Mouse (Mus musculus) liver, adult 2 months (tissue): ENCODE data around the gene Pdcd1. TPM values are rescaled to one million over a fixed set of nuclear protein-coding genes. Genes with fewer than 3 reads are reported as not detected.

Experiments used
- DNase-seq: peaks from one replicate; pipeline ENCODE4 v3.0.0-alpha.2; 2011; ENCODE audit warnings: low read depth, low spot score; ENCODE audit errors: extremely low read depth
- H3K27ac ChIP-seq: fragments of 200-500 bp; replicated peaks from 2 replicates; pipeline ENCODE4 v1.5.1; 2012; ENCODE audit warnings: low read depth, mild to moderate bottlenecking, control low read depth, inconsistent platforms, low read length; ENCODE audit not compliant: insufficient read depth
- H3K27me3 ChIP-seq: fragments of 200-500 bp; 2 replicates; pipeline ENCODE4 v1.6.1; 2012; ENCODE audit warnings: mild to moderate bottlenecking, moderate library complexity, low read length, inconsistent platforms; ENCODE audit not compliant: control insufficient read depth, insufficient read depth
- H3K36me3 ChIP-seq: fragments of 200-500 bp; 2 replicates; pipeline ENCODE4 v1.6.1; 2012; ENCODE audit warnings: low read length, inconsistent platforms; ENCODE audit not compliant: control insufficient read depth, insufficient read depth
- H3K4me1 ChIP-seq: fragments of 200-500 bp; 2 replicates; pipeline ENCODE4 v1.6.1; 2011; ENCODE audit warnings: low read length; ENCODE audit not compliant: control insufficient read depth, insufficient read depth
- H3K4me3 ChIP-seq: fragments of 200-500 bp; 2 replicates; pipeline ENCODE4 v1.5.1; 2011; ENCODE audit warnings: low read depth, mild to moderate bottlenecking, control low read depth, low read length, moderate library complexity; ENCODE audit not compliant: insufficient read depth
- H3K79me2 ChIP-seq: fragments of 200-500 bp; 2 replicates; pipeline ENCODE4 v1.6.1; 2012; ENCODE audit warnings: inconsistent platforms, mild to moderate bottlenecking, low read length, moderate library complexity; ENCODE audit not compliant: control insufficient read depth, insufficient read depth
- H3K9ac ChIP-seq: fragments of 200-500 bp; 2 replicates; pipeline ENCODE4 v1.6.1; 2012; ENCODE audit warnings: low read depth, mild to moderate bottlenecking, control low read depth, inconsistent platforms, low read length
- CTCF ChIP-seq: fragments of 200-500 bp; IDR thresholded peaks from 2 replicates; pipeline ENCODE4 v1.5.1; 2011; ENCODE audit warnings: low read depth, low read length, control low read depth
- POLR2A ChIP-seq: fragments of 200-500 bp; IDR thresholded peaks from 2 replicates; pipeline ENCODE4 v1.6.1; 2011; ENCODE audit warnings: low read length, control low read depth; ENCODE audit not compliant: insufficient read depth; ENCODE audit errors: extremely low read depth
- WGBS: fragments of 180-500 bp; shearing (Covaris S2); methylation state at CpG from one replicate; pipeline ENCODE4 v1.1.7; 2018; 5-methylcytosine and 5-hydroxymethylcytosine counted together
- polyA plus RNA-seq: library from polyadenylated mRNA; depleted of rRNA; stranded (reverse); fragments of >200 nt; gene quantifications from 2 replicates; pipeline ENCODE4 v1.2.3, GENCODE M21; 2012
- total RNA-seq: library from RNA; depleted of rRNA; stranded (reverse); fragments of >200 nt; gene quantifications from 2 replicates; pipeline ENCODE4 v1.2.3, GENCODE M21; 2014

Gene Pdcd1
- total and polyA plus RNA-seq, 2 experiments: 0.09 TPM; not detected in 1

DNA sequence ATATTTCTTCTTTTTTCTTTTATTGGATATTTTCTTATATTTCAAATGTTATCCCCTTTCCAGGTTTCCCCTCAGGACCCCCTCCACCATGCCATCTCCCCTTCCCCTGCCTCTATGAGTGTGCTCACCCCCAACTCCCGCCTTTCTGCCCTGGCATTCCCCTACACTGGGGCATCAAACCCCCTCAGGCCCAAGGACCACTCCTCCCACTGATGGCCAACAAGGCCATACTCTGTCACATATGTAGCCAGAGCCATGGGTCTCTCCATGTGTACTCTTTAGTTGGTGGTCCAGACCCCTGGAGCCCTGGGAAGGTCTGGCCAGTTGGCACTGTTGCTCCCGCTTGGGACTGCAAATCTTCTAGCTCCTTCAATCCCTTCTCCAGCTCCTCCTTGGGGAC, 5.0 kb upstream of the Pdcd1 start:
- no peak overlapping the region for H3K9ac ChIP-seq
- H3K36me3 ChIP-seq: no peaks in the 10 kb centered on the region
- no peaks in the 10 kb centered on the region for H3K79me2 ChIP-seq
- no peak for DNase-seq
- TF ChIP-seq POLR2A: no peak
- no peak for TF ChIP-seq CTCF
- H3K4me1 ChIP-seq: no peaks in the 10 kb centered on the region
- H3K27me3 ChIP-seq: no peaks in the 10 kb centered on the region
- H3K27ac ChIP-seq: no peak overlapping the region
- 82% methylated on average over 2 of the region's 2 CpGs for WGBS
- no peak overlapping the region for H3K4me3 ChIP-seq

DNA sequence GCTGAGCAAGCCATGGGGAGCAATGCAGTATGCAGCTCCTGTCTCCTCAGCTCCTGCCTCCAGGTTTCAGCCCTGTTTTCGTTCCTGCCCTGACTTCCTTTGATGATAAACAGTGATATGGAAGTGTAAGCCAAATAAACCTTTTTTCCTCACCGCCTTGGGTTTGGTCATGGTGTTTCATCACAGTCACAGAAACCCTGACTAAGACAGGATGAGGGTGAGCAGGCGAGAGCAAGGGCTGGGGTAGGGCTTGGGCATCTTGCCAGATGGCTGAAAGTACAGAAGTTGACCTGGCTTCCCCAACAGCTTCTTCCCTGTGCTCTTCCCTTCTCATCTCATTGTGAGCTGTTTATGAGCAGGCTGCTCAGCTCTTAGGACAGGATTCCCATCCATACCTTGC, 3.6 kb upstream of the Pdcd1 start:
- DNase-seq: no peak
- TF ChIP-seq CTCF (no peak), POLR2A (no peak)
- Histone ChIP-seq H3K79me2 (no peaks in the 10 kb centered on the region), H3K4me1 (no peaks in the 10 kb centered on the region), H3K4me3 (no peak overlapping the region), H3K27ac (no peak overlapping the region), H3K36me3 (no peaks in the 10 kb centered on the region), H3K9ac (no peak overlapping the region), H3K27me3 (no peaks in the 10 kb centered on the region)
- 31% methylated on average over 3 of the region's 3 CpGs for WGBS

DNA sequence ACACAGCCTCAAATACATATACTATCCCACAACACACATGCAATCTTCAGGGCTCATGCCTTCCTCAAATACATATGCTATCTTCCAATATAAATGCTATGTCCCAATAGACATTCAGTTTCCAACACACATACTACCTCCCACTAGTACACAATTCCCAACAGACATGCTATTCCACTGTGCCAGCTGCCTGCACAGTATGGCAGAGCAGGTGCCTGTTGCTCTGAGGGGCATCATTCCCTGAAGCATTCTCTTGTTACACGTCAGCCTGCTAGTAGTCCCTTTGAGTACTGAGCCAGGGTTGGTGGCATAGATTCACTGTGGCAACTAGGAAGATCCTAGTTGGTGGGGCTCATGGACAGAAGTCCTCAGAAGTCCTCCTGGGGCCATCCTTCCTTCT, 2.1 kb upstream of the Pdcd1 start:
- H3K27ac ChIP-seq: no peak overlapping the region
- H3K9ac ChIP-seq: no peak overlapping the region
- DNase-seq: no peak
- no peaks in the 10 kb centered on the region for H3K79me2 ChIP-seq
- TF ChIP-seq POLR2A (no peak), CTCF (no peak)
- H3K4me3 ChIP-seq: no peak overlapping the region
- H3K27me3 ChIP-seq: no peaks in the 10 kb centered on the region
- H3K36me3 ChIP-seq: no peaks in the 10 kb centered on the region
- H3K4me1 ChIP-seq: no peaks in the 10 kb centered on the region
- WGBS: 76% methylated on average over 1 of the region's 1 CpGs

DNA sequence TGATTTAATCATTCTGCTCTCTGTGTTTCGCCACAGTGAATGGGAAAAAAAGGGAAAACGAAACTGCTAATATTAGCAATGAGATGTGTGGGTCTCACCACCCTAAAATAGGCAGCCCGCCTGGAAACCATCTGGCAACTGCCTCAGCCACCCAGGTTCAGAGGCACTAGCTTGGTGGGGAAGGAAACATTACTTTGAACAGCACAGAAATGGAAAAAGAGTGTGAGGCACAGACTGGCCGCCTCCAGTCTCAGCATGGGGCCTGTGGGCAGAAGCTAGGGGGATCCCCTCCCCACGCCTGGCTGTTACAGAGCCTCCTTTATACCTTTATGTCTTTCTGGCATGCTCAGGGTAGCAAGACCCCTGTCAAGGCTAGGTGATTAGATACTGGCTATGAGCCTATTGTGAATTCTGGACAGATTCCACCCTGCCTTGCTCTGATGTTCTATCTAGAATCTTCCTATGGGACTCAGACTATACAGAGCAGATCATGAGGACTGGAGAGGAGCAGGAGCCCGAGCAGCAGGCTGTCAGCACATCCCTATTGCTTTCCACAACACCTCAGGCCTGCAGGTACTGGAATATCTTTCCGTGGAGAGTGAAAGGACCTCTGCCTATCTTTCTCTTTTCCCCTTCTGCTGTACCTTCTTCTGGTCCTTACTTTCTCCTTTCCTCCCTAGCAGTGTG, 1.3 kb upstream of the Pdcd1 start:
- no peak for TF ChIP-seq POLR2A
- no peak for TF ChIP-seq CTCF
- Histone ChIP-seq H3K4me1 (no peaks in the 10 kb centered on the region), H3K27me3 (no peaks in the 10 kb centered on the region), H3K27ac (no peak overlapping the region), H3K79me2 (no peaks in the 10 kb centered on the region), H3K4me3 (no peak overlapping the region), H3K36me3 (no peaks in the 10 kb centered on the region), H3K9ac (no peak overlapping the region)
- DNase-seq: no peak
- 75% methylated on average over 7 of the region's 7 CpGs for WGBS

DNA sequence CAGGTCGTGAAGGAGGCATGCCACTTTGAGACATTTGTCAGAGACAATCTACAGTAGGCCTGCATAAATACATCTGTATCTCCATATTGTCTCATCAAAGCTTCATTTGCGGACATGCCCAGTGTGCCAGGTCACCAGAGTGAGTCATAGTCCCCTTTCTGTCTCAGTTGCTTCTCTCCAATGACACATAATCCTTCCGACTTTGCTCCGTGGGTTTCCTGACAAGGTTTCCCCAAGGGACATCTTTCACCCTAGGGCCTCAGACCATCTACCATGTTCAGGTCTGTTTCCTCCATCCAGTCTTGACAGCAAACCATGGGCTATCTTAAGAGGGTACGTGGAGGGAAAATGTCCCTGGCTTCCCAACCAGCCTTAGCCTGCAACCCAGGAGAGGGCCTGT, 1.2 kb downstream of the Pdcd1 start:
- WGBS: 83% methylated on average over 5 of the region's 5 CpGs
- TF ChIP-seq CTCF (no peak), POLR2A (no peak)
- Histone ChIP-seq H3K9ac (no peak overlapping the region), H3K79me2 (no peaks in the 10 kb centered on the region), H3K4me3 (no peak overlapping the region), H3K27me3 (no peaks in the 10 kb centered on the region), H3K4me1 (no peaks in the 10 kb centered on the region), H3K27ac (no peak overlapping the region), H3K36me3 (no peaks in the 10 kb centered on the region)
- no peak for DNase-seq

DNA sequence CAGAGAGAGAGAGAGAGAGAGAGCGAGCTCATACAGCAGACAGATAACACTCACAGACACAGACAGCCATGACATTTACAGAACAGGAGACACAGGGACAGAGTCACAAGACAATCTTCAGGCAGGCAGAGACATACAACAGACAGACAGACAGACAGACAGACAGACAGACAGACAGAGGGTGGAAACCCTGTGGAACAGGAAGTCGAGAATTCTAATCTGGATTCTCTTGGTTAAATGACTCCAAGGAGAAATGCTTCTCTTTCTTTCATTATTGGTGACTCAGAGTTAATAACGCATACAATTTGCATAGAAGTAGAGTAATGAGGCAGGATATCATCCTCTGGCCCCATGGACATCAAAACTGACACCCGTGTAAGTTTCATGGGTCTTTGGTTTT, 5.8 kb downstream of the Pdcd1 start:
- WGBS: 59% methylated on average over 4 of the region's 4 CpGs
- Histone ChIP-seq H3K36me3 (no peaks in the 10 kb centered on the region), H3K4me3 (no peak overlapping the region), H3K27me3 (no peaks in the 10 kb centered on the region), H3K4me1 (no peaks in the 10 kb centered on the region), H3K9ac (no peak overlapping the region), H3K79me2 (no peaks in the 10 kb centered on the region), H3K27ac (no peak overlapping the region)
- DNase-seq: no peak
- TF ChIP-seq POLR2A (no peak), CTCF (no peak)
